Mouse (Mus musculus): ENCODE measurements at regions not wholly inside any gene's neighbourhood (a gene's known extent, or its start where the extent isn't known, plus 50 kb on each side); places are given as distances from the start of the nearest gene placed in this dataset.
"Not testable (repeated sequence)": the region's sequence is repeated elsewhere in the genome, so short reads cannot be mapped to it uniquely, and the experiment has no call there.

GRCm38 (mm10) chr12:22745556-22745955, 1034.5 kb downstream of the Gm10330 start:
- H3K9ac ChIP-seq; ATAC-seq (ENCODE audit: insufficient number of reproducible peaks, low FRiP score, low TSS enrichment, low read depth): not testable (repeated sequence)

GRCm38 (mm10) chr12:22745067-22745466, 1035.0 kb downstream of the Gm10330 start:
- H3K27ac ChIP-seq (replicated peaks); H3K36me3 ChIP-seq; ATAC-seq (ENCODE audit: insufficient number of reproducible peaks, low FRiP score, low TSS enrichment, low read depth); H3K9ac ChIP-seq; H3K27me3 ChIP-seq; H3K9me3 ChIP-seq (replicated peaks); H3K4me1 ChIP-seq: not testable (repeated sequence)
- Histone ChIP-seq H3K4me3 (replicated peaks) (peak overlapping the region; percentile 28), H3K4me2 (replicated peaks) (peak overlapping the region; percentile 34)
- 7% methylated on average over 40 of the region's 43 CpGs for WGBS

More at GRCm38 (mm10) chr12:22745556-22745955, 1034.5 kb downstream of the Gm10330 start:
- H3K4me1 ChIP-seq; H3K27me3 ChIP-seq; H3K36me3 ChIP-seq; H3K27ac ChIP-seq (replicated peaks); H3K9me3 ChIP-seq (replicated peaks): not testable (repeated sequence)
- Histone ChIP-seq H3K4me3 (replicated peaks) (peak overlapping the region; percentile 28), H3K4me2 (replicated peaks) (peak overlapping the region; percentile 34)
- 3% methylated on average over 30 of the region's 40 CpGs for WGBS

Measured in embryonic facial prominence, embryonic 15.5 days (tissue).